Mouse (Mus musculus): Measurements from ENCODE around the gene Psmc1. TPM values are rescaled to one million over a fixed set of nuclear protein-coding genes. Genes with fewer than 3 reads are reported as not detected.

The Psmc1 gene
- polyA plus RNA-seq (2015; fragmentation: Nextera tagmentation; extraction: Ambion mirVana), result 223 and 239 TPM in 2 replicates

GRCm38 (mm10) chr12:100109986-100110696 lies at the start of gene Psmc1:
Gene Psmc1, plus strand, starts transcription at chr12:100110154.
- ATAC-seq, result peak; percentile 80
- peak within 1 kb of the TSS; percentile 83 for H3K4me2 ChIP-seq (ENCODE audit: low read depth, low read length)
- H3K27me3 ChIP-seq (replicated peaks; ENCODE audit: control insufficient read depth, insufficient read depth, low read length), result no peaks in the 10 kb centered on the region
- peak within 1 kb of the TSS; percentile 75 for H3K9ac ChIP-seq (ENCODE audit: low read depth, low read length)
- H3K4me1 ChIP-seq (ENCODE audit: control insufficient read depth, insufficient read depth, low read length), result peaks cover 14% of the 10 kb centered on the region
- H3K36me3 ChIP-seq (ENCODE audit: control insufficient read depth, insufficient read depth, low read length), result peaks cover 10% of the 10 kb centered on the region; the same call in 1 of the 2 replicates
- peak within 1 kb of the TSS; percentile 70 for H3K4me3 ChIP-seq (ENCODE audit: low read length)
- no peaks in the 10 kb centered on the region for H3K9me3 ChIP-seq (ENCODE audit: control insufficient read depth, low read length)
- H3K27ac ChIP-seq (ENCODE audit: low read length), result peak within 1 kb of the TSS; percentile 64
- WGBS, result under 1% methylated on average over 58 of the region's 58 CpGs

GRCm38 (mm10) chr12:100061071-100061470 lies 48.9 kb upstream of the Psmc1 start:
- H3K9ac ChIP-seq (ENCODE audit: low read depth, low read length), result no peak overlapping the region
- WGBS, result 89% methylated on average over 10 of the region's 10 CpGs
- no peak overlapping the region for H3K27ac ChIP-seq (ENCODE audit: low read length)
- H3K4me3 ChIP-seq (ENCODE audit: low read length), result no peak overlapping the region
- no peak overlapping the region for H3K4me2 ChIP-seq (ENCODE audit: low read depth, low read length)
- H3K9me3 ChIP-seq (ENCODE audit: control insufficient read depth, low read length), result no peaks in the 10 kb centered on the region
- no peaks in the 10 kb centered on the region for H3K27me3 ChIP-seq (replicated peaks; ENCODE audit: control insufficient read depth, insufficient read depth, low read length)
- no peak for ATAC-seq
- H3K36me3 ChIP-seq (ENCODE audit: control insufficient read depth, insufficient read depth, low read length), result no peaks in the 10 kb centered on the region
- no peaks in the 10 kb centered on the region for H3K4me1 ChIP-seq (ENCODE audit: control insufficient read depth, insufficient read depth, low read length)

GRCm38 (mm10) chr12:100061826-100062225 lies 48.1 kb upstream of the Psmc1 start:
- no peak for ATAC-seq
- H3K4me1 ChIP-seq (ENCODE audit: control insufficient read depth, insufficient read depth, low read length), result no peaks in the 10 kb centered on the region
- no peak overlapping the region for H3K4me3 ChIP-seq (ENCODE audit: low read length)
- no peaks in the 10 kb centered on the region for H3K36me3 ChIP-seq (ENCODE audit: control insufficient read depth, insufficient read depth, low read length)
- no peaks in the 10 kb centered on the region for H3K27me3 ChIP-seq (replicated peaks; ENCODE audit: control insufficient read depth, insufficient read depth, low read length)
- H3K9ac ChIP-seq (ENCODE audit: low read depth, low read length), result no peak overlapping the region
- H3K27ac ChIP-seq (ENCODE audit: low read length), result no peak overlapping the region
- no peaks in the 10 kb centered on the region for H3K9me3 ChIP-seq (ENCODE audit: control insufficient read depth, low read length)
- H3K4me2 ChIP-seq (ENCODE audit: low read depth, low read length), result no peak overlapping the region

- WGBS, result 72% methylated on average over 3 of the region's 3 CpGs
- no peaks in the 10 kb centered on the region for H3K27me3 ChIP-seq (replicated peaks; ENCODE audit: control insufficient read depth, insufficient read depth, low read length)
- ATAC-seq, result no peak
These were observed 47.4 kb upstream of the Psmc1 start for GRCm38 (mm10) chr12:100062584-100062983.

GRCm38 (mm10) chr12:100065109-100065508 lies 44.8 kb upstream of the Psmc1 start:
- no peaks in the 10 kb centered on the region for H3K9me3 ChIP-seq (ENCODE audit: control insufficient read depth, low read length)
- no peak for ATAC-seq
- H3K4me1 ChIP-seq (ENCODE audit: control insufficient read depth, insufficient read depth, low read length), result no peaks in the 10 kb centered on the region; the same call in 1 of the 2 replicates
- no peak overlapping the region for H3K9ac ChIP-seq (ENCODE audit: low read depth, low read length)
- 69% methylated on average over 3 of the region's 3 CpGs for WGBS
- H3K27me3 ChIP-seq (replicated peaks; ENCODE audit: control insufficient read depth, insufficient read depth, low read length), result no peaks in the 10 kb centered on the region
- no peaks in the 10 kb centered on the region for H3K36me3 ChIP-seq (ENCODE audit: control insufficient read depth, insufficient read depth, low read length)
- H3K27ac ChIP-seq (ENCODE audit: low read length), result no peak overlapping the region
- H3K4me3 ChIP-seq (ENCODE audit: low read length), result no peak overlapping the region
- no peak overlapping the region for H3K4me2 ChIP-seq (ENCODE audit: low read depth, low read length)

More at GRCm38 (mm10) chr12:100062584-100062983, 47.4 kb upstream of the Psmc1 start:
- H3K9ac ChIP-seq (ENCODE audit: low read depth, low read length), result no peak overlapping the region
- H3K36me3 ChIP-seq (ENCODE audit: control insufficient read depth, insufficient read depth, low read length), result no peaks in the 10 kb centered on the region
- no peak overlapping the region for H3K4me2 ChIP-seq (ENCODE audit: low read depth, low read length)
- no peak overlapping the region for H3K27ac ChIP-seq (ENCODE audit: low read length)
- H3K4me3 ChIP-seq (ENCODE audit: low read length), result no peak overlapping the region
- H3K9me3 ChIP-seq (ENCODE audit: control insufficient read depth, low read length), result no peaks in the 10 kb centered on the region
- H3K4me1 ChIP-seq (ENCODE audit: control insufficient read depth, insufficient read depth, low read length), result no peaks in the 10 kb centered on the region; the same call in 1 of the 2 replicates

- H3K9me3 ChIP-seq (ENCODE audit: control insufficient read depth, low read length), result no peaks in the 10 kb centered on the region
- no peak overlapping the region for H3K9ac ChIP-seq (ENCODE audit: low read depth, low read length)
- H3K27ac ChIP-seq (ENCODE audit: low read length), result no peak overlapping the region
- ATAC-seq, result peak; percentile 95
- no peaks in the 10 kb centered on the region for H3K27me3 ChIP-seq (replicated peaks; ENCODE audit: control insufficient read depth, insufficient read depth, low read length)
- H3K4me2 ChIP-seq (ENCODE audit: low read depth, low read length), result no peak overlapping the region
- WGBS, result 64% methylated on average over 5 of the region's 5 CpGs
- no peaks in the 10 kb centered on the region for H3K36me3 ChIP-seq (ENCODE audit: control insufficient read depth, insufficient read depth, low read length)
- H3K4me3 ChIP-seq (ENCODE audit: low read length), result no peak overlapping the region
- no peaks in the 10 kb centered on the region; the same call in 1 of the 2 replicates for H3K4me1 ChIP-seq (ENCODE audit: control insufficient read depth, insufficient read depth, low read length)
These were observed 42.5 kb upstream of the Psmc1 start for GRCm38 (mm10) chr12:100067477-100067876.

- Histone ChIP-seq H3K27me3 (replicated peaks; ENCODE audit: control insufficient read depth, insufficient read depth, low read length) (no peaks in the 10 kb centered on the region), H3K4me2 (ENCODE audit: low read depth, low read length) (no peak overlapping the region), H3K9me3 (ENCODE audit: control insufficient read depth, low read length) (no peaks in the 10 kb centered on the region), H3K27ac (ENCODE audit: low read length) (no peak overlapping the region), H3K36me3 (ENCODE audit: control insufficient read depth, insufficient read depth, low read length) (no peaks in the 10 kb centered on the region), H3K4me1 (ENCODE audit: control insufficient read depth, insufficient read depth, low read length) (no peaks in the 10 kb centered on the region), H3K9ac (ENCODE audit: low read depth, low read length) (no peak overlapping the region), H3K4me3 (ENCODE audit: low read length) (no peak overlapping the region)
- ATAC-seq, result no peak
- WGBS, result 60% methylated on average over 4 of the region's 4 CpGs
These were observed 36.7 kb upstream of the Psmc1 start for GRCm38 (mm10) chr12:100073201-100073672.

GRCm38 (mm10) chr12:100075715-100076114 lies 34.2 kb upstream of the Psmc1 start:
- no peaks in the 10 kb centered on the region for H3K9me3 ChIP-seq (ENCODE audit: control insufficient read depth, low read length)
- no peaks in the 10 kb centered on the region for H3K4me1 ChIP-seq (ENCODE audit: control insufficient read depth, insufficient read depth, low read length)
- ATAC-seq, result no peak
- no peak overlapping the region for H3K27ac ChIP-seq (ENCODE audit: low read length)
- no peaks in the 10 kb centered on the region for H3K36me3 ChIP-seq (ENCODE audit: control insufficient read depth, insufficient read depth, low read length)
- H3K9ac ChIP-seq (ENCODE audit: low read depth, low read length), result no peak overlapping the region
- H3K4me2 ChIP-seq (ENCODE audit: low read depth, low read length), result no peak overlapping the region
- H3K4me3 ChIP-seq (ENCODE audit: low read length), result no peak overlapping the region
- 49% methylated on average over 4 of the region's 4 CpGs for WGBS
- H3K27me3 ChIP-seq (replicated peaks; ENCODE audit: control insufficient read depth, insufficient read depth, low read length), result no peaks in the 10 kb centered on the region

- H3K27ac ChIP-seq (ENCODE audit: low read length), result no peak overlapping the region
- no peak overlapping the region for H3K9ac ChIP-seq (ENCODE audit: low read depth, low read length)
- H3K27me3 ChIP-seq (replicated peaks; ENCODE audit: control insufficient read depth, insufficient read depth, low read length), result no peaks in the 10 kb centered on the region
- 79% methylated on average over 8 of the region's 8 CpGs for WGBS
- ATAC-seq, result no peak
- H3K9me3 ChIP-seq (ENCODE audit: control insufficient read depth, low read length), result no peaks in the 10 kb centered on the region
- no peak overlapping the region for H3K4me3 ChIP-seq (ENCODE audit: low read length)
- no peaks in the 10 kb centered on the region for H3K36me3 ChIP-seq (ENCODE audit: control insufficient read depth, insufficient read depth, low read length)
- H3K4me1 ChIP-seq (ENCODE audit: control insufficient read depth, insufficient read depth, low read length), result no peaks in the 10 kb centered on the region
- H3K4me2 ChIP-seq (ENCODE audit: low read depth, low read length), result no peak overlapping the region
These were observed 30.2 kb upstream of the Psmc1 start for GRCm38 (mm10) chr12:100079636-100080286.
